Mouse (Mus musculus): ENCODE data around the gene Tmem176b. TPM values are rescaled to one million over a fixed set of nuclear protein-coding genes. Genes with fewer than 3 reads are reported as not detected.
A peak's percentile ranks its signal among the peaks of the same experiment; 100 is the strongest.
"Not testable (repeated sequence)": the region's sequence is repeated elsewhere in the genome, so short reads cannot be mapped to it uniquely, and the experiment has no call there.

Gene Tmem176b
- polyA plus RNA-seq (2017; shearing (Covaris generic)) = 10 to 100 TPM; 17.3 to 22.7 TPM

GRCm38 (mm10) chr6:48840973-48841625, at the start of gene Tmem176b:
Gene Tmem176b (minus strand): TSS chr6:48841496.
- peak; percentile 64 for ATAC-seq

GRCm38 (mm10) chr6:48876510-48877135, 35.3 kb upstream of the Tmem176b start:
- no peak for ATAC-seq

GRCm38 (mm10) chr6:48875515-48875914, 34.2 kb upstream of the Tmem176b start:
- no peak for ATAC-seq

- ATAC-seq = no peak
Observed at GRCm38 (mm10) chr6:48874576-48874975, 33.3 kb upstream of the Tmem176b start.

- ATAC-seq = no peak
Observed at GRCm38 (mm10) chr6:48872596-48872995, 31.3 kb upstream of the Tmem176b start, which contains the start of gene Aoc1. Gene Aoc1 (plus strand): TSS chr6:48872896.

GRCm38 (mm10) chr6:48869774-48870173, 28.5 kb upstream of the Tmem176b start:
- ATAC-seq = no peak

GRCm38 (mm10) chr6:48867158-48867557, 25.9 kb upstream of the Tmem176b start:
- ATAC-seq = no peak

- ATAC-seq = not testable (repeated sequence)
Observed at GRCm38 (mm10) chr6:48866355-48866950, 25.2 kb upstream of the Tmem176b start.

- no peak for ATAC-seq
Observed at GRCm38 (mm10) chr6:48865152-48865745, 24.0 kb upstream of the Tmem176b start.

GRCm38 (mm10) chr6:48864723-48865122, 23.4 kb upstream of the Tmem176b start:
- no peak for ATAC-seq

- no peak for ATAC-seq
Observed at GRCm38 (mm10) chr6:48864181-48864580, 22.9 kb upstream of the Tmem176b start.

- no peak for ATAC-seq
Observed at GRCm38 (mm10) chr6:48863488-48863887, 22.2 kb upstream of the Tmem176b start.

GRCm38 (mm10) chr6:48862816-48863215, 21.5 kb upstream of the Tmem176b start:
- no peak for ATAC-seq

GRCm38 (mm10) chr6:48861616-48862280, 20.5 kb upstream of the Tmem176b start:
- ATAC-seq = no peak

- no peak for ATAC-seq
Observed at GRCm38 (mm10) chr6:48860851-48861250, 19.6 kb upstream of the Tmem176b start.

GRCm38 (mm10) chr6:48860130-48860815, 19.0 kb upstream of the Tmem176b start:
- ATAC-seq = no peak

GRCm38 (mm10) chr6:48857613-48858302, 16.5 kb upstream of the Tmem176b start:
- peak; percentile 47 for ATAC-seq

GRCm38 (mm10) chr6:48854155-48854554, 12.9 kb upstream of the Tmem176b start:
- ATAC-seq = no peak

GRCm38 (mm10) chr6:48851820-48852491, 10.7 kb upstream of the Tmem176b start:
- no peak for ATAC-seq

- no peak for ATAC-seq
Observed at GRCm38 (mm10) chr6:48845086-48845485, 3.8 kb upstream of the Tmem176b start.
